Mouse (Mus musculus) midbrain, embryonic 13.5 days (tissue): ENCODE measurements at regions not wholly inside any gene's neighbourhood (a gene's known extent, or its start where the extent isn't known, plus 50 kb on each side); places are given as distances from the start of the nearest gene placed in this dataset.

Experiments used
- ATAC-seq: fragments of 200-750 bp; cut with Nextera tagmentation; 2 replicates; pipeline ENCODE4 v1.8.0; 2017; ENCODE audit warnings: mild to moderate bottlenecking, moderate TSS enrichment, moderate library complexity
- H3K27ac ChIP-seq: fragments of 300-500 bp; sonication (generic); 2 replicates; pipeline ENCODE4 v1.5.1; 2015; ENCODE audit warnings: inconsistent platforms, mild to moderate bottlenecking, moderate library complexity
- H3K27me3 ChIP-seq: fragments of 300-500 bp; sonication (generic); 2 replicates; pipeline ENCODE4 v1.6.1; 2015; ENCODE audit warnings: mild to moderate bottlenecking, inconsistent platforms
- H3K36me3 ChIP-seq: fragments of 300-500 bp; sonication (generic); 2 replicates; pipeline ENCODE4 v1.6.1; 2015; ENCODE audit warnings: mild to moderate bottlenecking, inconsistent platforms
- H3K4me1 ChIP-seq: fragments of 300-500 bp; sonication (generic); replicated peaks from 2 replicates; pipeline ENCODE4 v1.6.1; 2015; ENCODE audit warnings: inconsistent platforms
- H3K4me2 ChIP-seq: fragments of 300-500 bp; sonication (generic); replicated peaks from 2 replicates; pipeline ENCODE4 v1.6.1; 2015; ENCODE audit warnings: moderate library complexity, mild to moderate bottlenecking, inconsistent platforms
- H3K4me3 ChIP-seq: fragments of 300-500 bp; sonication (generic); replicated peaks from 2 replicates; pipeline ENCODE4 v1.5.1; 2015; ENCODE audit warnings: mild to moderate bottlenecking, inconsistent platforms
- H3K9ac ChIP-seq: fragments of 300-500 bp; sonication (generic); replicated peaks from 2 replicates; pipeline ENCODE4 v1.6.1; 2015; ENCODE audit warnings: mild to moderate bottlenecking, inconsistent platforms
- H3K9me3 ChIP-seq: fragments of 300-500 bp; sonication (generic); 2 replicates; pipeline ENCODE4 v1.6.1; 2016; ENCODE audit warnings: mild to moderate bottlenecking, inconsistent platforms
- WGBS: fragments of 180-500 bp; shearing (Covaris S2); methylation state at CpG from one replicate; pipeline ENCODE4 v1.1.7; 2015; 5-methylcytosine and 5-hydroxymethylcytosine counted together

GRCm38 (mm10) chr12:68775503-68775902, 383.5 kb downstream of the Rps29 start:
- Histone ChIP-seq H3K36me3 (no peaks in the 10 kb centered on the region), H3K9me3 (no peaks in the 10 kb centered on the region), H3K4me2 (no peak overlapping the region), H3K4me3 (no peak overlapping the region), H3K4me1 (no peaks in the 10 kb centered on the region), H3K27me3 (no peaks in the 10 kb centered on the region), H3K27ac (no peak overlapping the region), H3K9ac (no peak overlapping the region)
- WGBS: 64% methylated on average over 2 of the region's 2 CpGs
- ATAC-seq: no peak

- Histone ChIP-seq H3K36me3 (no peaks in the 10 kb centered on the region), H3K9me3 (no peaks in the 10 kb centered on the region), H3K9ac (no peak overlapping the region), H3K4me2 (no peak overlapping the region), H3K27me3 (no peaks in the 10 kb centered on the region), H3K4me3 (no peak overlapping the region), H3K4me1 (no peaks in the 10 kb centered on the region), H3K27ac (no peak overlapping the region)
- no peak for ATAC-seq
- WGBS: 94% methylated on average over 8 of the region's 8 CpGs
These were observed 384.2 kb downstream of the Rps29 start for GRCm38 (mm10) chr12:68774800-68775199.

- H3K9me3 ChIP-seq: no peaks in the 10 kb centered on the region
- ATAC-seq: no peak
These were observed 400.5 kb downstream of the Rps29 start for GRCm38 (mm10) chr12:68758263-68759020.

GRCm38 (mm10) chr12:68728882-68729281, 430.1 kb downstream of the Rps29 start:
- Histone ChIP-seq H3K27me3 (no peaks in the 10 kb centered on the region), H3K9me3 (no peaks in the 10 kb centered on the region), H3K4me3 (no peak overlapping the region), H3K4me1 (no peaks in the 10 kb centered on the region), H3K4me2 (no peak overlapping the region), H3K36me3 (no peaks in the 10 kb centered on the region), H3K27ac (no peak overlapping the region), H3K9ac (no peak overlapping the region)
- WGBS: 21% methylated on average over 2 of the region's 2 CpGs
- peak; percentile 55; the same call in 1 of the 2 replicates for ATAC-seq

More at GRCm38 (mm10) chr12:68758263-68759020, 400.5 kb downstream of the Rps29 start:
- Histone ChIP-seq H3K4me1 (no peaks in the 10 kb centered on the region), H3K4me2 (no peak overlapping the region), H3K36me3 (no peaks in the 10 kb centered on the region), H3K4me3 (no peak overlapping the region), H3K27ac (no peak overlapping the region), H3K27me3 (no peaks in the 10 kb centered on the region), H3K9ac (no peak overlapping the region)
- WGBS: 76% methylated on average over 7 of the region's 7 CpGs

GRCm38 (mm10) chr12:68718946-68719345, 440.0 kb downstream of the Rps29 start:
- no peak overlapping the region for H3K27ac ChIP-seq
- H3K9ac ChIP-seq: no peak overlapping the region
- H3K9me3 ChIP-seq: no peaks in the 10 kb centered on the region
- no peak overlapping the region for H3K4me3 ChIP-seq
- H3K4me1 ChIP-seq: no peaks in the 10 kb centered on the region
- no peak for ATAC-seq
- no peak overlapping the region for H3K4me2 ChIP-seq
- H3K36me3 ChIP-seq: no peaks in the 10 kb centered on the region
- H3K27me3 ChIP-seq: no peaks in the 10 kb centered on the region

GRCm38 (mm10) chr12:68694275-68695267, 464.4 kb downstream of the Rps29 start:
- no peaks in the 10 kb centered on the region for H3K9me3 ChIP-seq
- H3K4me2 ChIP-seq: no peak overlapping the region
- H3K27me3 ChIP-seq: no peaks in the 10 kb centered on the region
- no peak overlapping the region for H3K9ac ChIP-seq
- H3K4me1 ChIP-seq: no peaks in the 10 kb centered on the region
- H3K4me3 ChIP-seq: no peak overlapping the region
- no peak overlapping the region for H3K27ac ChIP-seq
- no peak for ATAC-seq
- H3K36me3 ChIP-seq: no peaks in the 10 kb centered on the region
- WGBS: 50% methylated on average over 11 of the region's 11 CpGs

- H3K4me1 ChIP-seq: 0 out of 2 replicates have a peak, but pooled peaks cover 2% of the 10 kb centered on the region
- 89% methylated on average over 3 of the region's 3 CpGs for WGBS
- H3K9me3 ChIP-seq: no peaks in the 10 kb centered on the region
- no peak overlapping the region for H3K4me2 ChIP-seq
- no peaks in the 10 kb centered on the region for H3K27me3 ChIP-seq
- H3K9ac ChIP-seq: no peak overlapping the region
- ATAC-seq: no peak
- no peak overlapping the region for H3K4me3 ChIP-seq
- no peak overlapping the region for H3K27ac ChIP-seq
- H3K36me3 ChIP-seq: no peaks in the 10 kb centered on the region
These were observed 470.7 kb downstream of the Rps29 start for GRCm38 (mm10) chr12:68688262-68688661.

GRCm38 (mm10) chr12:68683897-68684296, 475.1 kb downstream of the Rps29 start:
- 0 out of 2 replicates have a peak, but pooled peaks cover 2% of the 10 kb centered on the region for H3K4me1 ChIP-seq
- no peak overlapping the region for H3K4me2 ChIP-seq
- 0 out of 2 replicates have a peak overlapping the region, but pooled peaks have one; percentile 39 for H3K27ac ChIP-seq
- H3K9me3 ChIP-seq: no peaks in the 10 kb centered on the region
- WGBS: 9% methylated on average over 1 of the region's 1 CpGs
- H3K9ac ChIP-seq: no peak overlapping the region
- no peaks in the 10 kb centered on the region for H3K27me3 ChIP-seq
- no peaks in the 10 kb centered on the region for H3K36me3 ChIP-seq
- 0 out of 2 replicates have a peak, but pooled peaks have one; percentile 50 for ATAC-seq
- H3K4me3 ChIP-seq: no peak overlapping the region

- Histone ChIP-seq H3K4me3 (no peak overlapping the region), H3K9ac (no peak overlapping the region), H3K4me2 (no peak overlapping the region), H3K27ac (no peak overlapping the region), H3K27me3 (no peaks in the 10 kb centered on the region), H3K9me3 (no peaks in the 10 kb centered on the region), H3K36me3 (no peaks in the 10 kb centered on the region), H3K4me1 (0 out of 2 replicates have a peak, but pooled peaks cover 2% of the 10 kb centered on the region)
- ATAC-seq: peak; percentile 74
- WGBS: 3% methylated on average over 4 of the region's 4 CpGs
These were observed 475.8 kb downstream of the Rps29 start for GRCm38 (mm10) chr12:68683176-68683575.

GRCm38 (mm10) chr12:68680668-68681067, 478.3 kb downstream of the Rps29 start:
- no peak overlapping the region for H3K9ac ChIP-seq
- no peak overlapping the region for H3K4me2 ChIP-seq
- no peak for ATAC-seq
- 0 out of 2 replicates have a peak, but pooled peaks cover 2% of the 10 kb centered on the region for H3K4me1 ChIP-seq
- H3K9me3 ChIP-seq: no peaks in the 10 kb centered on the region
- WGBS: 93% methylated on average over 3 of the region's 3 CpGs
- H3K27ac ChIP-seq: no peak overlapping the region
- H3K27me3 ChIP-seq: no peaks in the 10 kb centered on the region
- no peak overlapping the region for H3K4me3 ChIP-seq
- no peaks in the 10 kb centered on the region for H3K36me3 ChIP-seq

- no peak for ATAC-seq
- H3K27ac ChIP-seq: no peak overlapping the region
- no peaks in the 10 kb centered on the region for H3K36me3 ChIP-seq
- no peak overlapping the region for H3K4me2 ChIP-seq
- WGBS: 93% methylated on average over 16 of the region's 16 CpGs
- no peaks in the 10 kb centered on the region for H3K27me3 ChIP-seq
- no peak overlapping the region for H3K4me3 ChIP-seq
- H3K9me3 ChIP-seq: no peaks in the 10 kb centered on the region
- no peak overlapping the region for H3K9ac ChIP-seq
- no peaks in the 10 kb centered on the region; the same call in 1 of the 2 replicates for H3K4me1 ChIP-seq
These were observed 482.8 kb downstream of the Rps29 start for GRCm38 (mm10) chr12:68676096-68676775.
